32 mouse cellular contexts compared by ENCODE assay signal in the genomic region with DNA sequence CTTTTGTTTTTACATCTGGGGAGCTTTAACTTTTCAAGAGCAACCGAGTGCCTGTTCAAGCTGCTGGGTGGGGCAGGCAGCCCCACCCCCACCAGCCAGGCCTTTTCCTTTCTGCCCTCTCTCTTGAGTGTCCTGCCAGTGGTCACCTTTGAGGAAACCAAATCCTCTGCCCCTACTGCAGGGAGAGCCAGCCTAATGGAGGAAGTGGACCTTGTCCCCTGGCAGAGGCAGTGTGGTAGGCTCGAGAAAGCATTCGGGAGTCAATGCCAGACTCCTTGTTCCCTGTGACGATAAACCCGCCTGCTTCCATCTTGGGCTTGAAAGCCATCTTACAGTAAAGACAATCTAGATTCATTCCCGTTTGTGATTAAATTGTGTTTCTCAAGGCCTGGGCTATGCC. TPM values are rescaled to one million over a fixed set of nuclear protein-coding genes. Genes with fewer than 3 reads are reported as not detected.
A peak's percentile ranks its signal among the peaks of the same experiment; 100 is the strongest.
DNase-seq lines count a peak whose midpoint lies in the region; ATAC-seq and TF ChIP-seq lines count a peak whose summit lies in the region.
"Had no signal": no experiment of that assay in that cellular context is flagged by ENCODE, and none has a peak within 500 bp of the region (broad histone marks: within the 10 kb centered on the region; RNA-seq: fewer than 3 reads in every experiment).

No protein-coding gene starts in this region.

- H3K36me3 ChIP-seq in kidney, postnatal 0 days (ENCODE audit: insufficient read depth, low read length) = no peaks in the 10 kb centered on the region
- H3K36me3 ChIP-seq in small intestine, adult 2 months (ENCODE audit: control insufficient read depth, insufficient read depth, low read length) = no peaks in the 10 kb centered on the region
- H3K36me3 ChIP-seq: heart, embryonic 15.5 days; hindbrain, embryonic 13.5 days; limb, embryonic 13.5 days; liver, embryonic 13.5 days; midbrain, embryonic 12.5 days; neural tube, embryonic 12.5 days had no signal

- TF ChIP-seq POLR2A in small intestine, adult 2 months (IDR thresholded peaks at IDR 0.05; ENCODE audit: low read depth, low read length) = no peak

- H3K9me3 ChIP-seq in kidney, postnatal 0 days (replicated peaks; ENCODE audit: low read length) = no peaks in the 10 kb centered on the region
- H3K9me3 ChIP-seq: heart, embryonic 15.5 days; hindbrain, embryonic 13.5 days; limb, embryonic 13.5 days; liver, embryonic 13.5 days; midbrain, embryonic 12.5 days; neural tube, embryonic 12.5 days had no signal

- no peak overlapping the region for H3K9ac ChIP-seq in kidney, postnatal 0 days (ENCODE audit: low read depth, low read length)
- H3K9ac ChIP-seq: heart, embryonic 15.5 days; hindbrain, embryonic 13.5 days; limb, embryonic 13.5 days; liver, embryonic 13.5 days; midbrain, embryonic 12.5 days; neural tube, embryonic 12.5 days had no signal

- intact Hi-C loops in gastrocnemius, adult 2 months (cut with DNase I) = no loop called here

- no peak for TF ChIP-seq CTCF in gastrocnemius, adult 2 months (IDR thresholded peaks at IDR 0.05)
- TF ChIP-seq CTCF in kidney, postnatal 0 days (IDR thresholded peaks at IDR 0.05; ENCODE audit: low read depth) = no peak
- TF ChIP-seq CTCF in small intestine, adult 2 months (IDR thresholded peaks at IDR 0.05; ENCODE audit: extremely low read depth, insufficient read length, insufficient replicate concordance, low read depth, low read length) = no peak

- no peak overlapping the region for H3K4me3 ChIP-seq in gastrocnemius, adult 2 months
- no peak overlapping the region for H3K4me3 ChIP-seq in kidney, postnatal 0 days (replicated peaks; ENCODE audit: low read depth, low read length)
- no peak overlapping the region for H3K4me3 ChIP-seq in small intestine, adult 2 months (ENCODE audit: low read depth, low read length)
- H3K4me3 ChIP-seq: erythroblast, embryonic 14.5 days; heart, embryonic 15.5 days; hindbrain, embryonic 13.5 days; limb, embryonic 13.5 days; liver, embryonic 13.5 days; megakaryocyte, embryonic 14.5 days; midbrain, embryonic 12.5 days; myocyte; neural tube, embryonic 12.5 days had no signal

- DNase-seq in gastrocnemius, adult 2 months = no peak
- DNase-seq in gastrocnemius, adult 8-10 months (ENCODE audit: low spot score in 2 of 2) = no peak
- peak; percentile 22 for DNase-seq in kidney, adult 18-20 months
- no peak for DNase-seq in kidney, postnatal 10 days
- DNase-seq in kidney, postnatal 0 days (ENCODE audit: low spot score) = peak; percentile 46
- DNase-seq in urinary bladder, adult 18-20 months (ENCODE audit: low spot score in 2 of 2) = no peak
- DNase-seq: adrenal gland, adult 8-10 months; cerebellum, adult 2 months; cerebellum, postnatal 14 days; gastrocnemius, postnatal 36 days; heart, adult 18-20 months; heart, postnatal 36 days; liver, embryonic 13.5 days; lung, adult 18-20 months; lung, postnatal 4 days; thymus, postnatal 14 days had no signal

- 0 out of 2 replicates have a peak, but pooled peaks cover 4% of the 10 kb centered on the region for H3K4me1 ChIP-seq in kidney, postnatal 0 days (replicated peaks; ENCODE audit: insufficient read depth, low read length)
- H3K4me1 ChIP-seq in small intestine, adult 2 months (ENCODE audit: control insufficient read depth, insufficient read depth, insufficient read length, low read length) = peaks cover 11% of the 10 kb centered on the region
- H3K4me1 ChIP-seq: limb, embryonic 13.5 days; megakaryocyte, embryonic 14.5 days; neural tube, embryonic 12.5 days had no signal

- H3K27ac ChIP-seq in gastrocnemius, adult 2 months = peak overlapping the region; percentile 24; the same call in 1 of the 2 replicates
- no peak overlapping the region for H3K27ac ChIP-seq in kidney, postnatal 0 days
- peak overlapping the region; percentile 55; the same call in 1 of the 2 replicates for H3K27ac ChIP-seq in small intestine, adult 2 months (ENCODE audit: insufficient read depth, low read depth, low read length)
- H3K27ac ChIP-seq: heart, embryonic 15.5 days; hindbrain, embryonic 13.5 days; limb, embryonic 13.5 days; liver, embryonic 13.5 days; midbrain, embryonic 12.5 days; neural tube, embryonic 12.5 days had no signal

- H3K4me2 ChIP-seq in kidney, postnatal 0 days (ENCODE audit: low read length) = no peak overlapping the region
- H3K4me2 ChIP-seq: heart, embryonic 15.5 days; hindbrain, embryonic 13.5 days; limb, embryonic 13.5 days; liver, embryonic 13.5 days; midbrain, embryonic 12.5 days; neural tube, embryonic 12.5 days had no signal

- 49% methylated on average over 6 of the region's 6 CpGs for WGBS in kidney, postnatal 0 days
- 28% methylated on average over 6 of the region's 6 CpGs for WGBS in small intestine, adult 2 months

- no peak; the same call in 1 of the 2 replicates for ATAC-seq in kidney, postnatal 0 days (replicated peaks; ENCODE audit: low FRiP score, low read depth)
- no peak for ATAC-seq in inflammation-experienced regulatory T-cells, adult 6 months
- ATAC-seq: activated CD4-positive, CD25-positive, alpha-beta regulatory T cell, adult 4 months; forebrain, embryonic 14.5 days; lung, postnatal 0 days had no signal

- no peaks in the 10 kb centered on the region for H3K27me3 ChIP-seq in kidney, postnatal 0 days (ENCODE audit: insufficient read depth, low read length)
- no peaks in the 10 kb centered on the region for H3K27me3 ChIP-seq in small intestine, adult 2 months (ENCODE audit: control insufficient read depth, insufficient read depth, low read length)
- H3K27me3 ChIP-seq: CH12.LX; heart, embryonic 15.5 days; hindbrain, embryonic 13.5 days; limb, embryonic 13.5 days; liver, embryonic 13.5 days; megakaryocyte, embryonic 14.5 days; midbrain, embryonic 12.5 days; neural tube, embryonic 12.5 days had no signal

RNA-seq across cellular contexts. Expression of a gene that starts 58.6 kb away (rescaled TPM):
- not detected for total RNA-seq in gastrocnemius, adult 2 months (2021)
- not detected for total RNA-seq in gastrocnemius, adult 8-10 months (2022)
- not detected in 2 replicates for polyA plus RNA-seq in kidney, postnatal 0 days (2015; fragmentation: Nextera tagmentation; extraction: Ambion mirVana)
- not detected in 2 replicates for polyA plus RNA-seq in small intestine, adult 2 months (2012; rRNA removed)
- polyA plus RNA-seq in inflammation-experienced regulatory T-cells, adult 6 months (2017; shearing (Covaris generic)) = not detected
- total RNA-seq: gastrocnemius, postnatal 36 days; heart, adult 18-20 months; heart, postnatal 36 days; midbrain, postnatal 0 days had no signal
- polyA plus RNA-seq: activated CD4-positive, CD25-positive, alpha-beta regulatory T cell, adult 4 months; erythroblast, embryonic 14.5 days; forebrain, embryonic 14.5 days; hindbrain, embryonic 13.5 days; liver, embryonic 13.5 days; lung, postnatal 0 days; midbrain, embryonic 12.5 days; myocyte; neural tube, embryonic 12.5 days; stomach, embryonic 14.5 days had no signal

RNA-seq across cellular contexts. Expression of a gene that starts 59.5 kb away (rescaled TPM):
- 100 to 1,000 TPM; 569 to 658 TPM for total RNA-seq in gastrocnemius, adult 2 months (2021)
- total RNA-seq in gastrocnemius, adult 8-10 months (2022) = 100 to 1,000 TPM; 663 to 813 (median 803) TPM
- polyA plus RNA-seq in kidney, postnatal 0 days (2015; fragmentation: Nextera tagmentation; extraction: Ambion mirVana) = 383 and 402 TPM in 2 replicates
- polyA plus RNA-seq in small intestine, adult 2 months (2012; rRNA removed) = 8.9 and 21.1 TPM in 2 replicates
- polyA plus RNA-seq in inflammation-experienced regulatory T-cells, adult 6 months (2017; shearing (Covaris generic)) = 1,000 to 10,000 TPM; 1,860 to 2,586 (median 2,027) TPM

Comparison
In these comparisons a context has a peak if more than half of its experiments do, and no peak if none do; other contexts are left out.
1. DNase-seq: peak in kidney, adult 18-20 months (single experiment) and kidney, postnatal 0 days (single experiment); none in gastrocnemius, adult 2 months (single experiment), gastrocnemius, adult 8-10 months (0 of 2), kidney, postnatal 10 days (single experiment) and urinary bladder, adult 18-20 months (0 of 2).
2. RNA of a gene that starts 59.5 kb away (polyA plus RNA-seq): 1,860 to 2,586 TPM in inflammation-experienced regulatory T-cells, adult 6 months and 383 to 402 TPM in kidney, postnatal 0 days; 8.9 to 21.1 TPM in small intestine, adult 2 months; every median in the first group is over 10 times any median in the second.